Mouse (Mus musculus): Measurements from ENCODE around the gene Tent4a. TPM values are rescaled to one million over a fixed set of nuclear protein-coding genes. Genes with fewer than 3 reads are reported as not detected.
A peak's percentile ranks its signal among the peaks of the same experiment; 100 is the strongest.
"Not testable (repeated sequence)": the region's sequence is repeated elsewhere in the genome, so short reads cannot be mapped to it uniquely, and the experiment has no call there.

The Tent4a gene
- 2.0 and 2.8 TPM in 2 replicates for polyA plus RNA-seq (2015; fragmentation: Nextera tagmentation; extraction: Ambion mirVana)

GRCm38 (mm10) chr13:69534334-69534653 is at the start of gene Tent4a:
Gene Tent4a (minus strand): TSS chr13:69534617.
- peak within 1 kb of the TSS; percentile 92 for H3K9ac ChIP-seq
- H3K27me3 ChIP-seq: no peaks in the 10 kb centered on the region
- H3K9me3 ChIP-seq (replicated peaks): no peaks in the 10 kb centered on the region
- H3K27ac ChIP-seq (replicated peaks): peak within 1 kb of the TSS; percentile 96
- peak within 1 kb of the TSS; percentile 95 for H3K4me2 ChIP-seq
- ATAC-seq (ENCODE audit: insufficient read depth): peak; percentile 82
- peak within 1 kb of the TSS; percentile 95 for H3K4me3 ChIP-seq (replicated peaks)
- WGBS (ENCODE audit: insufficient replicate concordance): 2% methylated on average over 47 of the region's 57 CpGs
- H3K4me1 ChIP-seq (replicated peaks): peaks cover 58% of the 10 kb centered on the region
- peaks cover 10% of the 10 kb centered on the region; the same call in 1 of the 2 replicates for H3K36me3 ChIP-seq (replicated peaks)

GRCm38 (mm10) chr13:69583591-69583990 is 49.2 kb upstream of the Tent4a start:
- H3K4me1 ChIP-seq (replicated peaks): 0 out of 2 replicates have a peak, but pooled peaks cover 2% of the 10 kb centered on the region
- no peaks in the 10 kb centered on the region for H3K9me3 ChIP-seq (replicated peaks)
- no peak for ATAC-seq (ENCODE audit: insufficient read depth)
- no peak overlapping the region for H3K27ac ChIP-seq (replicated peaks)
- no peaks in the 10 kb centered on the region for H3K27me3 ChIP-seq
- 70% methylated on average over 6 of the region's 6 CpGs for WGBS (ENCODE audit: insufficient replicate concordance)
- H3K36me3 ChIP-seq (replicated peaks): no peaks in the 10 kb centered on the region
- H3K9ac ChIP-seq: no peak overlapping the region
- H3K4me2 ChIP-seq: no peak overlapping the region
- H3K4me3 ChIP-seq (replicated peaks): no peak overlapping the region

- 52% methylated on average over 6 of the region's 6 CpGs for WGBS (ENCODE audit: insufficient replicate concordance)
- Histone ChIP-seq H3K27me3 (no peaks in the 10 kb centered on the region), H3K4me1 (replicated peaks) (no peaks in the 10 kb centered on the region), H3K36me3 (replicated peaks) (no peaks in the 10 kb centered on the region), H3K9ac (no peak overlapping the region), H3K9me3 (replicated peaks) (no peaks in the 10 kb centered on the region), H3K4me2 (no peak overlapping the region), H3K27ac (replicated peaks) (no peak overlapping the region), H3K4me3 (replicated peaks) (no peak overlapping the region)
- ATAC-seq (ENCODE audit: insufficient read depth): no peak
Observed at GRCm38 (mm10) chr13:69582411-69582810, 48.0 kb upstream of the Tent4a start.

GRCm38 (mm10) chr13:69577181-69577834 is 42.9 kb upstream of the Tent4a start:
- H3K36me3 ChIP-seq (replicated peaks): no peaks in the 10 kb centered on the region
- H3K9ac ChIP-seq: no peak overlapping the region
- no peak overlapping the region for H3K27ac ChIP-seq (replicated peaks)
- WGBS (ENCODE audit: insufficient replicate concordance): 73% methylated on average over 16 of the region's 16 CpGs
- no peaks in the 10 kb centered on the region for H3K27me3 ChIP-seq
- H3K4me2 ChIP-seq: no peak overlapping the region
- ATAC-seq (ENCODE audit: insufficient read depth): no peak
- H3K9me3 ChIP-seq (replicated peaks): no peaks in the 10 kb centered on the region
- no peak overlapping the region for H3K4me3 ChIP-seq (replicated peaks)
- H3K4me1 ChIP-seq (replicated peaks): no peaks in the 10 kb centered on the region

- ATAC-seq (ENCODE audit: insufficient read depth): no peak
- no peaks in the 10 kb centered on the region for H3K9me3 ChIP-seq (replicated peaks)
- no peak overlapping the region for H3K27ac ChIP-seq (replicated peaks)
- H3K9ac ChIP-seq: no peak overlapping the region
- no peak overlapping the region for H3K4me3 ChIP-seq (replicated peaks)
- no peak overlapping the region for H3K4me2 ChIP-seq
- 65% methylated on average over 11 of the region's 11 CpGs for WGBS (ENCODE audit: insufficient replicate concordance)
- H3K36me3 ChIP-seq (replicated peaks): no peaks in the 10 kb centered on the region
- H3K27me3 ChIP-seq: no peaks in the 10 kb centered on the region
- H3K4me1 ChIP-seq (replicated peaks): no peaks in the 10 kb centered on the region
Observed at GRCm38 (mm10) chr13:69576676-69577075, 42.3 kb upstream of the Tent4a start.

- H3K9ac ChIP-seq: no peak overlapping the region
- WGBS (ENCODE audit: insufficient replicate concordance): 70% methylated on average over 3 of the region's 3 CpGs
- H3K4me2 ChIP-seq: no peak overlapping the region
- ATAC-seq (ENCODE audit: insufficient read depth): no peak
- no peaks in the 10 kb centered on the region for H3K9me3 ChIP-seq (replicated peaks)
- no peaks in the 10 kb centered on the region for H3K4me1 ChIP-seq (replicated peaks)
- H3K4me3 ChIP-seq (replicated peaks): no peak overlapping the region
- H3K27ac ChIP-seq (replicated peaks): no peak overlapping the region
- H3K36me3 ChIP-seq (replicated peaks): no peaks in the 10 kb centered on the region
- no peaks in the 10 kb centered on the region for H3K27me3 ChIP-seq
Observed at GRCm38 (mm10) chr13:69572594-69572993, 38.2 kb upstream of the Tent4a start.

GRCm38 (mm10) chr13:69569201-69569600 is 34.8 kb upstream of the Tent4a start:
- no peaks in the 10 kb centered on the region for H3K27me3 ChIP-seq
- ATAC-seq (ENCODE audit: insufficient read depth): no peak
- H3K4me1 ChIP-seq (replicated peaks): no peaks in the 10 kb centered on the region
- no peak overlapping the region for H3K9ac ChIP-seq
- WGBS (ENCODE audit: insufficient replicate concordance): 67% methylated on average over 9 of the region's 9 CpGs
- H3K27ac ChIP-seq (replicated peaks): no peak overlapping the region
- H3K4me3 ChIP-seq (replicated peaks): no peak overlapping the region
- H3K36me3 ChIP-seq (replicated peaks): no peaks in the 10 kb centered on the region
- H3K4me2 ChIP-seq: no peak overlapping the region
- no peaks in the 10 kb centered on the region for H3K9me3 ChIP-seq (replicated peaks)

- not testable (repeated sequence) for H3K9ac ChIP-seq; H3K4me2 ChIP-seq; H3K27me3 ChIP-seq; H3K4me3 ChIP-seq (replicated peaks); ATAC-seq (ENCODE audit: insufficient read depth); H3K36me3 ChIP-seq (replicated peaks); H3K9me3 ChIP-seq (replicated peaks); H3K27ac ChIP-seq (replicated peaks); H3K4me1 ChIP-seq (replicated peaks)
- WGBS (ENCODE audit: insufficient replicate concordance): 68% methylated on average over 4 of the region's 4 CpGs
Observed at GRCm38 (mm10) chr13:69565401-69565800, 31.0 kb upstream of the Tent4a start.

GRCm38 (mm10) chr13:69564573-69564972 is 30.2 kb upstream of the Tent4a start:
- Histone ChIP-seq H3K4me2 (no peak overlapping the region), H3K27me3 (no peaks in the 10 kb centered on the region), H3K36me3 (replicated peaks) (no peaks in the 10 kb centered on the region), H3K4me3 (replicated peaks) (no peak overlapping the region), H3K9me3 (replicated peaks) (no peaks in the 10 kb centered on the region), H3K4me1 (replicated peaks) (no peaks in the 10 kb centered on the region), H3K9ac (no peak overlapping the region), H3K27ac (replicated peaks) (no peak overlapping the region)
- ATAC-seq (ENCODE audit: insufficient read depth): no peak

GRCm38 (mm10) chr13:69563905-69564304 is 29.5 kb upstream of the Tent4a start:
- no peaks in the 10 kb centered on the region for H3K4me1 ChIP-seq (replicated peaks)
- no peak for ATAC-seq (ENCODE audit: insufficient read depth)
- H3K4me3 ChIP-seq (replicated peaks): no peak overlapping the region
- H3K9me3 ChIP-seq (replicated peaks): no peaks in the 10 kb centered on the region
- H3K27ac ChIP-seq (replicated peaks): no peak overlapping the region
- H3K4me2 ChIP-seq: no peak overlapping the region
- H3K9ac ChIP-seq: no peak overlapping the region
- no peaks in the 10 kb centered on the region for H3K27me3 ChIP-seq
- WGBS (ENCODE audit: insufficient replicate concordance): 64% methylated on average over 3 of the region's 3 CpGs
- H3K36me3 ChIP-seq (replicated peaks): no peaks in the 10 kb centered on the region

- Histone ChIP-seq H3K4me3 (replicated peaks) (no peak overlapping the region), H3K4me2 (no peak overlapping the region), H3K27ac (replicated peaks) (no peak overlapping the region), H3K9me3 (replicated peaks) (no peaks in the 10 kb centered on the region), H3K36me3 (replicated peaks) (no peaks in the 10 kb centered on the region), H3K9ac (no peak overlapping the region), H3K27me3 (no peaks in the 10 kb centered on the region), H3K4me1 (replicated peaks) (no peaks in the 10 kb centered on the region)
- 59% methylated on average over 12 of the region's 12 CpGs for WGBS (ENCODE audit: insufficient replicate concordance)
- no peak for ATAC-seq (ENCODE audit: insufficient read depth)
Observed at GRCm38 (mm10) chr13:69562654-69563574, 28.5 kb upstream of the Tent4a start.
